Mouse (Mus musculus) left cerebral cortex, adult 8-10 months (tissue): ENCODE measurements at regions not wholly inside any gene's neighbourhood (a gene's known extent, or its start where the extent isn't known, plus 50 kb on each side); places are given as distances from the start of the nearest gene placed in this dataset.

ENCODE experiments used
- DNase-seq, 2 experiments: peaks; one replicate each; pipeline ENCODE4 v3.0.0; 2022; ENCODE audit warnings: low spot score in 2 of 2

DNA sequence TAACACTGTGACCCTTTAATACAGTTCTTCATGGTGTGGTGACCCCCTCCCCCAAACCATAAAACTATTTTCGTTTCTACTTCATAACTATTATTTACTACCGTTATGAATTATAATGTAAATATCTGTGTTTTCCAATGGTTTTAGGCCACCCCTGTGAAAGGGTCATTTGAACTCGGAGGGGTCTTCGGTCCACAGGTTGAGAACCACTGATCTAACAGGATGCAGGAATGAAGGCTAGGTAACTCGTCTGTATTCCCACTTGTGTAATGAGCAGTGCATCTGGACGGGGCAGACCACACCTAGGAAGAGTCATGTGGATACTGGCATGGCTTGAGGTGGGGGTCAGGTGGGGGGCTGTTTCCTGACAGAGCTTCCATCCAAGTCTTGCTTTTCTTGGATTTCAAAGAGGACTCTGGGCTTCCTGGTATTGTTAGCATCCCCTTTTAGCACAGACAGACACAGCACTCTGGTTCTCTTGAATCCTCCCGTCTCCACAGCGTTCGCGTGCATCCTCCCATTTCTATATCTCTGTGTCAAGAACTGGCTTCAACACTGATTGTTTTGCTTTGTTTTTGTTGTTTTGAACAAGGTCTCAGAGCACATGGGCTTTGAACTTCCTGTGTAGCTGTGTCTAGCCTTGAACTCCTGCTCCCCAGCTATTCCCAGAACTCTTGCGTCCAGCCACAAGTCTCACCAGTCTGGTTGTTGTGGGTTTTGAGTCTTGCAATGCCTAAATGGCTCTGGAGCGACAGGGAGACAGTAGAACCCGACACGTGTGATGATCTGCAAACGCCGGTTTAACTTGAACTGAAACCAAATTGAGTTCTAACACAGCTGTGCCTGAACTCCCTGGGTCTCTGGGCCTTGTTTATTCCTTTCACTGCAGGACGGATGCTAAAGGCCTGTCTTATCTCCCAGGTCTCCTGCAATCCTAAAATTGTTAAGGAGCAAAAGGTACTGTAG lies 75.4 kb upstream of the Ralgps2 start:
- DNase-seq: no peak

DNA sequence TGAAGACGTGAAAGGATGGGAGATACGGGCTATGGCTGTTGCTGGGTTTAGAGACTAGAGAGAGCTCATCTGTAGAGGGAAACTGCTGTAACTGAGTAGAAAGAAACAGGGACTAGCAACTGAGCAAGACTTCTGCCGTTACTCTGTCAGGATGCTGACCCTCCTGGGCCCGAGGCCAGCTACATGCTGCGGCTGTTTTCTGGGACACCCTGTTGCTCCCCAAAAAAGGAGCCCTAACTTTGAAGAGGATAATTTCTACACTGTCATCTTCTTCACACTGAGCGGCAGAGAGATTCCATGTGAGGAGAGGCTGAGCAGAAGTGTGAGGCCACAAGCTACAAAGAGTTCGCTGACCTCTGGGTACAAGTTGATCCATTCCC lies 74.2 kb upstream of the Ralgps2 start:
- no peak for DNase-seq

DNA sequence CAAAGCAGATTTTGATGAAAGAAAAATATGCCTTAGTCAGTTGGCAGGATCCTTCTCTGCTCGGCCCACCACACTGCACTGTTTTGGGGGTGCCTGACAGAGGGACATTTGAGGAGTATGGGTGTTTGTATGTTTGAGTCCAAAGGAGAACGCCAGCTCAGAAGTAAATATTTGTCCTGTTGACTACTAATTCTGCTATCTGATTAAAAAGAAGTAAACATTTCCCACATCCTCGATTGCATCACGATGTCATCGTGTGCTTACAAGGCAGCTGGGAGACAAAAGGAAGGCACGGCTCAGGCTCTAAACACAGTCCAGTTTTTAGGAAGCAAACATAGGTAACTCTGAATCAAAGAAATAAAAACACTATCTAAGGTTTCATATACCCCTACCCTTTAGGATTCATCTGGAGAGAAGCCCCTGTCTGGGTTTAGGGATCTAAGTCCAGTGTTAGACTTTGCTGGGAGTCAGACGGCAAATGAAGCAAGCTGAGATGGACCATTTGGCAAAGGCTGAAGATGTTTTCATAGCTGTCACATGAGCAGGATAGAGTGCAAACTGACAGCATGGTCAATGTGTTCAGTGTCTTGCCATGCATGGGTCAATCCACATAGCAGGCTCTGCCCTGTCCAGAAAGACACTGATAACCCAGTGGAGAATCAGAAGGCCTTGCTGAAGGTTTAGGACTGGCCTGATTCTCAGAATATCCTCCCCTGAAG lies 73.7 kb upstream of the Ralgps2 start:
- no peak for DNase-seq

DNA sequence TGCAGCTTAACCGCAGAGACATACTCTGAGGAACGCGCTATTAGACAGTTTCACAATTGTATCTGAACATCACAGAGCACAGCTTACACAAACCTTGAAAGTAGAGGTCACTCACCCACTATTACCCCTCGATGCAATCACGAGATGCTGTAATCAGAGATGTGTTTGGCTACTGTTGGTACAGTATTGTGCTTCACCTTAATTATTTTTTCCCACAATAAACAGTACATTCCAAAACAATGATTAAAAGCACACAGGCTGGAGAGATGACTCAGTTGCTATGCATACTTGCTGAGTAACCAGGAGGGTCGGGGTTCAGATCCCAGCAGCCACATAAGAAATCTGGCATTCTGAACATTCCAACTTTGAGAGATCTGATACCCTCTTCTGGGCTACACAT lies 71.8 kb upstream of the Ralgps2 start:
- no peak for DNase-seq

DNA sequence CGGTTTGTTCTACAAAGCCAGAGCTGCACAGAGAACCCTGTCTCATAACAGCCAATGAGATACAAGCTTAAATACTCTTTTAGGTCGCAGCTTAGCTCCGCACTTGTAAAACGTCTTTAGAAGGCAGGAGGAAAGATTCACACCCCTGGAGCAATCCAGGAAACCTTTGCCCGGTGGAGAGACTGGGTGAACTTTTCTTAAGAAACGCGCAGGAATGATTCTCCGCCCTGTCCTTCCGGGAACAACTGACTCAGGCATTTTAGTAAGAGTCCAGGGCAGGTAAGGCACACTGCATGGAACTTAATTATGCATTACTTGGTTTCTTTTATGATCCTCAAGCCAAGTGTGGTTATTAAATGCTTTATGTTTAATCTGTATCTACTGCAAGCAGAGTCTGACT lies 70.0 kb upstream of the Ralgps2 start:
- no peak for DNase-seq

DNA sequence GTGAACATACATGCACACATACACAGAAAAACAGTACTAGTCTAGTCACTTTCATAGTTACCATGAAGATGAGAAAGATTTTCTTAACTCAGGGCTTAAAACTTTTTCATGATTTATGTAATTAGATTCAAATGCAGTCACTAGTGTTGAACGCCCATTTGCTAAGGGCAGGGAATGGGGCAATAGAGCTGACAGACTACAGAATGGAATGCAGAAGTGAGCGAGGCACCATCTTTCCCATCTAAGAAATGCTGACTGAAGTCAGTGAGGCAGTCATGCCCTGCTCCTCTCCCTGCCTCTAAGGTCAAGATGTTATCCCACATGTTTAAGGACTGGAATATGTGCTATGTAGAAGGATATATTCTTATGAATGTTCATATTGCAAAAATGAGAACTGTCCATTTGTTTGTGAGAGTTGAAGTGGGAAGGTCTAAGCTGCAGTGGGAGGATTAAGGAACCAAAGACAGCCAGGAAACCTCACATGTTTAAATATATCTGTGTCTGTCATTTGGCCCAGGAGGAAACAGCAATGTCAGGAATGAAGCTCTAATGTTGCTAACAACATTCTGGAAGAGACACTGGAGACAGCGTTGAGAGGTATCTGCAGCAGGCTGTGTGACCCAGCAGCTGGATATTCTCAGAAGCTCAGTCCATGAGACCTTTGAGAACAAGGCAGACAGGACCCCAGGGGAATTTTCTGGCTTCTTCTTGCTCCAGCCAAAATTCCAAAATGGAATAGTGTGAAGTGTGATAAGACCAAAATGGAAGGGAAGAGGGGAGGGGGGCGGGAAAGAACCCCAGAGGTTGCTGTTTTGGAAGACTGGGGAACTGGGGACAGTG lies 68.7 kb upstream of the Ralgps2 start:
- no peak for DNase-seq

DNA sequence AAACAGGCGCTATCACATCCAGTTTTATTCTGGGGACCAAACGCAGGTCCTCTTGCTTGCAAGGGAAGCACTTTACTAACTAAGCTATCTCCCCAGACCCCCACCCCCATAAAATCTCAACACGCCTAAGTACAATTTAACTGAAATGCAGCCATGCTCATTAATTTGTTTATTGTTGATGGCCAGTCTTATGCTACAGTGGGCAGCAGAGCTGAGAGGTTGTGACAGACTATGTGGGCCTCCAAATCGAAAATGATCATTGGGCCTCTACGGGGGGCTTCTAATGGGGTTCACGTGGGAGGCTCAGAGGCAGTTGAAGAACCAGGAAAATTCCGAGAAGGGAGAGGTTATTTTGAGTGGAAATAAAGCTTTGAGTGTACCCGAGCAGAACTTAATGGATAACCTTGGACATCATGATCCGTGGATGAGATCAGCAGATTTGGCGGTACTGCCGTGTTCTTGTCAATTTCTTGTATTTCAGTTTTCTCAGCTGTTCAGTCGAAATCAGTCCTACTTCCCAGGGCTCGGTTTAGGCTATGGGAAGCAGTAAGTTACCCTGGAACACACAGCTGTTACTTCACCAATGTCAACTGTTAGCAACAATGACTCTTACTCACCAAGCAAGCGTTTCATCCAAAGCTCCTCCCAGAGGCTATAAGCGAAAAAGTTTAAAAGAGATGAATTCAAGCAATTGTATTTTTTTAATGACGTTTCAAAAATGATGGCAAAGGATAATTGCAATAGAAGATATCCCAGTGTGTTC lies 65.1 kb upstream of the Ralgps2 start:
- no peak for DNase-seq

DNA sequence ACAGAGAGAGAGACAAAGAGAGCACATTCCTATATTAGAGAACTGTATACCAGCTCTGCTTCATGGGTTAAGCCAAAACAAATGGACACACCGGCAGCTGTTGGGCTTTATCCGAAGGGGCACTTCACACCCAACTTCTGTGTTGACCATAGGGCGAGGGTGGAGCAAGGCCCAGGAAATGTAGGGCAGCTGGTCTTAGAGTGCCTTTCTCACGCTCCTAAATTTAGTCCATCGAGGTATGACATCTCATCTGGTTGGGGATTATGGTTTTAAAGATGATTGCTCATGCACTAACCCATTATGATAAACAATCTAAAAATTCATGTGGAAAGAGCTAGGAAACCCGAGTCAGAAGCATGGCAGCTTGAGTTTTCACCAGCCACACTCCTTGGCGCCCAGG lies 63.6 kb upstream of the Ralgps2 start:
- no peak for DNase-seq

DNA sequence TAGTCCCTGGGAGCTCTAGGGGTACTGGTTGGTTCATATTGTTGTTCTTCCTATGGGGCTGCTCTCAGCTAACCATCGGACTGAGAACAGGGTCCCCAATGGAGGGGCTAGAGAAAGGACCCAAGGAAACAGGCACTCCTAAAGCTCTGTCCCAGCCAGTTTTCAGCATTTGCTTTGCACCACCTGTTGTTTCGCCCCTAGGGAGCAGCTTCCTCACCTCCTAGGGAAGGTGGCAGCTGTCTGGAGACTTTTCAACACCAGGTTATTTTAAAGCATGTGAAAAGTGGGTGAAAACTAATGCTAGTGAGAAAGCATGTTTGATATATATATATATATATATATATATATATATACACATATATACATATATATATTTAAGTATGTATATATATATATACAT lies 62.8 kb upstream of the Ralgps2 start:
- DNase-seq: no peak

GRCm38 (mm10) chr1:157001008-157001660 lies 61.7 kb upstream of the Ralgps2 start:
- DNase-seq: no peak

DNA sequence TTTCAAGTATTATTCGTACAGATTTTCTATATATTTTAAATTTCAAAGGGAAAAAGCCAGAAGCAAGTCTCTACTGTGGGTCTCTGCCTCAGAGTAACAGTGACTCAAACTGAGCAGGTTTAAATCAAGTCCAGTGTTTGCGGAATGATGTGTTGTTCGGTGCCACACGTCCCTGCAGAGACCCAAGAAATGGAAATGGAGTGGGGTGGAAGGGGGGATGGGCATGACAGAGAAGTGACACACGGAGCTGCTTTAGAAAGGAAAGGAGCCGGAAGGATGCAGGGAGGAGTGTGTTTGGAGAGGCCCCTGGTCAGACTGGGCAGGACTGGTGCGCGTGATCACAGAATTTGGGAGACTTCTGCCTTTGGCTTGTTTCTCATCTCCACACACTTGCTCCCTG lies 60.5 kb upstream of the Ralgps2 start:
- no peak for DNase-seq

GRCm38 (mm10) chr1:156999272-156999671 lies 59.8 kb upstream of the Ralgps2 start:
- DNase-seq: no peak

GRCm38 (mm10) chr1:156997476-156998305 lies 58.3 kb upstream of the Ralgps2 start:
- no peak for DNase-seq

GRCm38 (mm10) chr1:156997033-156997432 lies 57.6 kb upstream of the Ralgps2 start:
- DNase-seq: peak in 1 of 2 experiments; percentile 77

GRCm38 (mm10) chr1:156996084-156996880 lies 56.9 kb upstream of the Ralgps2 start:
- no peak for DNase-seq

GRCm38 (mm10) chr1:156995180-156995951 lies 55.9 kb upstream of the Ralgps2 start:
- DNase-seq: no peak

GRCm38 (mm10) chr1:156994644-156995016 lies 55.2 kb upstream of the Ralgps2 start:
- DNase-seq: no peak
